Mouse (Mus musculus): ENCODE results near the gene Mecom. TPM values are rescaled to one million over a fixed set of nuclear protein-coding genes. Genes with fewer than 3 reads are reported as not detected.

Gene Mecom
- polyA plus RNA-seq, 1 experiment: 74.4 TPM

DNA sequence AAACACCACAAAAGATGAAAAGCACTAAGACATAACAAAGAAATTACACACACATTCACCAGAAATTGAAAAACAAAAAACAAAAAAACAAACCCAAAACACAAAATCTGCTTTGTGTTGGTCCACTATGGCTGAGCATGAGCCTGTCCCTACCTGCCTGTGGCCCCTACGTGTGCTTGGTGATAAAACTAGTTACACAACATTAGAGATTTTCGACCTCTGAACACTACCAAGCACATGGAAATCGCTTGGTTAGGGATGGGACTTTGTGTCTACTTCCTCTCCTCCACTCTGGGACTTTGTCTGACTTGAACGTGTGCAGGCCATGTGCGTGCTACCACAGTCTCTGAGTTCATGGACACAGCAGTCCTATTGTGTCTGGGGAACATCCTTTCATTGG, 292.0 kb downstream of the Mecom start:
- peaks cover under 1% of the 10 kb centered on the region; the same call in 1 of the 2 replicates for H3K4me1 ChIP-seq (ENCODE audit: control insufficient read depth, insufficient read depth, low read length)
- TF ChIP-seq CTCF (IDR thresholded peaks at IDR 0.05; ENCODE audit: borderline replicate concordance, insufficient read depth, low read length): no peak
- TF ChIP-seq POLR2A (IDR thresholded peaks at IDR 0.05; ENCODE audit: low read depth, low read length): no peak
- H3K27ac ChIP-seq (ENCODE audit: insufficient read depth, low read length): no peak overlapping the region
- no peak overlapping the region for H3K4me3 ChIP-seq (ENCODE audit: insufficient read depth, low read length)

DNA sequence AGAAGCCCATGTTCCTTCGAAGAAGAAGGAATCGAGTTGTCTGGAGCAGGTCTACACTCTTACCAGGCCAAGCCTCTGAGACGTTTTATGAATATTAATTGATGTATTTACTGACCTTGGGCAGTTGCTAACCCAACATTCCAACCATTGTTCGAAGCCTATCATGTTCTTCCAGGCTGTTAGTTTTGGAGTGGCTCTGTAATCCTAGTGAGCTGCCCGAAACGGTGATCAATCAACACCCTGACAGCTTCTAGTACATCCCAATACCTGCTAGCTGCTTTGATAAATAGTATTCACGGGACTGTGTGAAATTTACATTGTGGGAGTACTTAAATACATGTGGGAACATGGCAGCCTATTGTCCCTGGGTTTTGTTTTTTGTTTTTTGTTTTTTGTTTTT, 293.4 kb downstream of the Mecom start:
- H3K4me3 ChIP-seq (ENCODE audit: insufficient read depth, low read length): no peak overlapping the region
- H3K4me1 ChIP-seq (ENCODE audit: control insufficient read depth, insufficient read depth, low read length): no peaks in the 10 kb centered on the region
- no peak for TF ChIP-seq CTCF (IDR thresholded peaks at IDR 0.05; ENCODE audit: borderline replicate concordance, insufficient read depth, low read length)
- no peak for TF ChIP-seq POLR2A (IDR thresholded peaks at IDR 0.05; ENCODE audit: low read depth, low read length)
- H3K27ac ChIP-seq (ENCODE audit: insufficient read depth, low read length): no peak overlapping the region

DNA sequence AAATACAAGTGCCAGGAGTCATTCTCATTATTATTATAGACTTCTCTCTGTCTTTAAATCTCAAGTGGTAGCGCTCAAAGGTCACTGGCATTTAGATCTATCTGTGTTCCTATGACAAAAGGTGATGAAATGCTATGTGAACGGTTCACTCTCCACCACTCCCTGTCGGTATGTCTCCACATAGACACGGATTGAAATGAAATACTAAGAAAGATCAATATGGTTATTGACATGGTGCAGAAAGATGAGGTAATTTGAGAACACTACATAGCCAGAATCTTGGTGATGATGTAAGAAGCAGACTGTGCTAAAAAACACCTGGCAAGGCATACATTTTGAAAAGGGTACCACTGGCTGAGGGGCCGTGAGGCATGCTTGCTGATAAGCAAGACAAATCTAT, 294.1 kb downstream of the Mecom start:
- H3K27ac ChIP-seq (ENCODE audit: insufficient read depth, low read length): no peak overlapping the region
- H3K4me1 ChIP-seq (ENCODE audit: control insufficient read depth, insufficient read depth, low read length): no peaks in the 10 kb centered on the region
- TF ChIP-seq CTCF (IDR thresholded peaks at IDR 0.05; ENCODE audit: borderline replicate concordance, insufficient read depth, low read length) (no peak), POLR2A (IDR thresholded peaks at IDR 0.05; ENCODE audit: low read depth, low read length) (no peak)
- H3K4me3 ChIP-seq (ENCODE audit: insufficient read depth, low read length): no peak overlapping the region

DNA sequence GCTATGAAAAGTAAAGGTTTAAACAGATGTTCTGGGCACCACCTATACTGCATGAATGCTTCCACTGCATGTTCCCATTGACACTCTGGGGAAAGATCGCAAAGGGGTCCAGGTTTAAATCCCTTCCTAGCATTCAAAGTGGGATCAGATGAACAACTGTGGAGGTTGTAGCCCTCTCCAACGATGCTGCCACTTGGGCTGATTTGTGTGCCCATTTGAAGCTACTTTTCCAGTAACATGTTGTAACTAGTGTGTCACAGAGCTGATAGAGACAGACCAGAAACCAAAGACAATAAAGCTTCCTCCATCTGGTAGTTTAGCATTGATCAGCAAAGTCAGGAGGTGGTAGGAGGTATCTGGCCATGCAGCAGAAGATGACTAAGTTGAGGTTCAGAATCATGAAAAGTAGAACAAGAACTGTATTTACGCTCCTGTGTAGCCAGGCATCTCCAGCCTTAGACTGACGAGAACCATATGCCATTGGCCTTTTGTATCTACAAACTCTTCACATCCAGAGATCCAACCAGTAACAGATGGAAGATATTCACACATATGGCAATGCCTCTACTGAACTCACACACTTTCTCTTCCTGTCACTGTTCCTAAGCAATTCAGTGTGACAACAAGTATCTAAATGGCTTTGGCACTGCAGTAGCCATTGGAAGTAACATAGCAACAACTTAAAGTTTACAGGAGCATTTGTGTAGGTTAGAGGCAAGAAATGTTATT, 299.0 kb downstream of the Mecom start:
- Histone ChIP-seq H3K4me1 (ENCODE audit: control insufficient read depth, insufficient read depth, low read length) (peaks cover 5% of the 10 kb centered on the region), H3K4me3 (ENCODE audit: insufficient read depth, low read length) (no peak overlapping the region), H3K27ac (ENCODE audit: insufficient read depth, low read length) (no peak overlapping the region)
- TF ChIP-seq POLR2A (IDR thresholded peaks at IDR 0.05; ENCODE audit: low read depth, low read length): no peak
- no peak for TF ChIP-seq CTCF (IDR thresholded peaks at IDR 0.05; ENCODE audit: borderline replicate concordance, insufficient read depth, low read length)

DNA sequence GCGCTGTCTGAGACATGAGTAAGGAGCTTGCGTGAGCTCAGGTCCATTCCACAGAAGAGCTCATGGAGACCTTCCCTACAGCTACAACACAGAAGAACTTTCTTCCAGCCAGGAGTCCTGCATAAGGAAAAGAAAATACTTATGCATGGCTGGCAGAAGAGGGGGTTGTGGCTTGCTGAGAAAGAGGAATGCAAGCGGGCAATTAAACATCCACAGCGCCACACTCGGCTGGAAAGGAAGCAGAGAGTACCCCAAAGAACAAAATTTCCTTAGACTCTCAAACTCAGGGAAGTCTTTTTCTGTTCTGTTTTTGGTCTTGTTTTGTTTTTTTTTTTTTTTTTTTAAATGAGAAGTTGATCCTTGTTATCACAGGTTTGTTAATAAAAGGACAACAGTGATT, 300.6 kb downstream of the Mecom start:
- H3K4me1 ChIP-seq (ENCODE audit: control insufficient read depth, insufficient read depth, low read length): peaks cover 5% of the 10 kb centered on the region
- H3K4me3 ChIP-seq (ENCODE audit: insufficient read depth, low read length): no peak overlapping the region
- no peak overlapping the region; the same call in 1 of the 2 replicates for H3K27ac ChIP-seq (ENCODE audit: insufficient read depth, low read length)
- no peak for TF ChIP-seq POLR2A (IDR thresholded peaks at IDR 0.05; ENCODE audit: low read depth, low read length)
- TF ChIP-seq CTCF (IDR thresholded peaks at IDR 0.05; ENCODE audit: borderline replicate concordance, insufficient read depth, low read length): no peak

DNA sequence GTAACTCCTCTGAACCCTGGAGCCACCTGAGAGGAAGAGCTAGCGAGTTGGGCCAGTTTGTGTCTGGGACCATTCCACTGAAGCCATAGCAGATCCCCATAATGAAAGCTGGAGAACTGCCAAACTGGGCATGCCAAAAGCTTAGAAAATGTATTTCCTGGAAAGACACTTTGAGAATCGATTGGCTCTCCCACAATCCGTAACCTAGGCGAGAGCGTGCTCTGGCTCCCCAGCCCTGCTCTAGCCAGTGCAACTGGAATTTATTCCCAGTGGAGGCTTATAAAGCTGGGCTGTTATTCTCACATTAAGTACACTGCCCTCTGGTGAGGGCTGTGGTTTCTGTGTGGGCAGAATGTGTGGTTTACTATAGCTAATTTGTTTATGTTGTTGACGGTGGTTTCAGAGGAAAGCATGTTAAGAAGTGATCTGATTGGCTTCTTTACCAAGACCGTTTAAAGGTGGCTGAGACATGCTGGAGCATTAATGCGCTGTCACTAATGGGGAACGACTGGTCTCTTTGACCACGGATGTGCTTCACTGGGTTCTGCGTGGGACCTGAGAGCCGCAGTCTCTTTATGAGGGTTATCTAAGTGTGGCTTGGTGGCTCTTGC, 301.3 kb downstream of the Mecom start:
- TF ChIP-seq POLR2A (IDR thresholded peaks at IDR 0.05; ENCODE audit: low read depth, low read length): no peak
- TF ChIP-seq CTCF (IDR thresholded peaks at IDR 0.05; ENCODE audit: borderline replicate concordance, insufficient read depth, low read length): no peak
- H3K4me1 ChIP-seq (ENCODE audit: control insufficient read depth, insufficient read depth, low read length): peaks cover 5% of the 10 kb centered on the region
- H3K27ac ChIP-seq (ENCODE audit: insufficient read depth, low read length): peak overlapping the region; percentile 14; the same call in 1 of the 2 replicates
- no peak overlapping the region for H3K4me3 ChIP-seq (ENCODE audit: insufficient read depth, low read length)

DNA sequence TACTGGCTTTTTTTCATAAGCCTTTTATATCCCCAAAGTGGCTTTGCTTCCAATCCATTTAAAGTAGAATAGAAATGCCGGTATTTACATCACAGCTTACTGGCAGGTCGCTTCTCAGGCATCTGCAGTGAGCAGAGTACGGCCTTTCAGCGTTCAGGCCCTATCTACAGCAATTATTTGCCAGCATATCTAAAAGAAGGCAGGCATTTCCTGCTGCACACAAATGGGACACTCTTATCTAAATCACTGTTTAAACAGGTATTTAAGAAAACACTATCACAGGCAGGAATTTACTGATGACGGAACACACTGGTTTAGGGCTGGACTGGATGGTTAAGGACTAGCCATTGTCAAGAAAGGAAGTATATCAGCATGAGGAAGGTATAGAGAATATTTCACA, 301.9 kb downstream of the Mecom start:
- no peak overlapping the region for H3K4me3 ChIP-seq (ENCODE audit: insufficient read depth, low read length)
- peaks cover 5% of the 10 kb centered on the region for H3K4me1 ChIP-seq (ENCODE audit: control insufficient read depth, insufficient read depth, low read length)
- H3K27ac ChIP-seq (ENCODE audit: insufficient read depth, low read length): 0 out of 2 replicates have a peak overlapping the region, but pooled peaks have one; percentile 14
- TF ChIP-seq CTCF (IDR thresholded peaks at IDR 0.05; ENCODE audit: borderline replicate concordance, insufficient read depth, low read length) (no peak), POLR2A (IDR thresholded peaks at IDR 0.05; ENCODE audit: low read depth, low read length) (no peak)

DNA sequence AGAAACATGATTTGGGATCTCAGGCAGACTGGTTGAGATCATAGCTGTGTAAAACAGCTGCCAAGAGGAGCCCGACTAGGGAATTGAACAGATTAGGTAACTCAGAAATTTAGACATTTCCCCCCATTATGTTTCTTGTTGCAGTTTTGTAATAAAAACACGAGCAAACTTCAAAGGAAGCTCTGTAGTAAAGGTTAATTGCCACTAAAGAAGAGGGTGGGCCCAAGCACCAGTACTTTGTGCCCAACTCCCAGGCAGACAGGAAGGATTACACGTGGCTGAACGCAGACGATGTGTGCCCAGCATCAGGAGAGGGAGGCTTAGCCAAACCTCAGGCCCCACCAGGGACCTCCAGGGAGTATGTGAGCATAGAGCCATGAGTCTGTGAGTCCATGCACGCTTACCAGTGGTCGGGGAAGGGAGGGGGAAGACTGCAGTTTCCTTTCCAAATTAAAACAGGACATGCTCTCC, 303.4 kb downstream of the Mecom start:
- TF ChIP-seq CTCF (IDR thresholded peaks at IDR 0.05; ENCODE audit: borderline replicate concordance, insufficient read depth, low read length) (no peak), POLR2A (IDR thresholded peaks at IDR 0.05; ENCODE audit: low read depth, low read length) (no peak)
- Histone ChIP-seq H3K4me3 (ENCODE audit: insufficient read depth, low read length) (no peak overlapping the region), H3K4me1 (ENCODE audit: control insufficient read depth, insufficient read depth, low read length) (peaks cover 5% of the 10 kb centered on the region), H3K27ac (ENCODE audit: insufficient read depth, low read length) (peak overlapping the region; percentile 97)

DNA sequence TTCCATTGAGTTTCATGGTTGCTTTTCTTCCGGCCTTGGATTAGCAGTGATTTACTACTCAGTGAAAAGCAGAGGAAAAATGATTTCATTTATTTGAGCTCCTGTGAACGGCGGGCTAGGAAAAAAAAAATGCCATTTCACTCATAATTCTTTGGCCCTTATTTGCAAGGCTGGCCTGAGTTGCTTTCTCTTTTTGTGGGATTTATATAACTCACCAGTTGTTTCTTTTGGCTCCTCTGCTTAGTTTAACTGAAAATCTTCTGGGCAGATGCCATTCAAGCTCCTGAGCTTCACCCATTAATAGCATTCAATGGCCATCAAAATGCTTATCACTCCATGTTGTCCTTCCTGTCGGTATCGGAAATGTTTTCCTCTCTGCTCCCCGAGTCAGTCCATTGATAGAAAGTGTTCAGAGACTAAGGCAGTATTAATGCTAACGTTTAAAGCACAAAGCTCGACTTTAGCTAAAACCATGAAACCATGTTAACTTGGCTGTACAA, 304.0 kb downstream of the Mecom start:
- TF ChIP-seq CTCF (IDR thresholded peaks at IDR 0.05; ENCODE audit: borderline replicate concordance, insufficient read depth, low read length): no peak
- TF ChIP-seq POLR2A (IDR thresholded peaks at IDR 0.05; ENCODE audit: low read depth, low read length): no peak
- Histone ChIP-seq H3K4me3 (ENCODE audit: insufficient read depth, low read length) (no peak overlapping the region), H3K27ac (ENCODE audit: insufficient read depth, low read length) (peak overlapping the region; percentile 97), H3K4me1 (ENCODE audit: control insufficient read depth, insufficient read depth, low read length) (peaks cover 5% of the 10 kb centered on the region)

DNA sequence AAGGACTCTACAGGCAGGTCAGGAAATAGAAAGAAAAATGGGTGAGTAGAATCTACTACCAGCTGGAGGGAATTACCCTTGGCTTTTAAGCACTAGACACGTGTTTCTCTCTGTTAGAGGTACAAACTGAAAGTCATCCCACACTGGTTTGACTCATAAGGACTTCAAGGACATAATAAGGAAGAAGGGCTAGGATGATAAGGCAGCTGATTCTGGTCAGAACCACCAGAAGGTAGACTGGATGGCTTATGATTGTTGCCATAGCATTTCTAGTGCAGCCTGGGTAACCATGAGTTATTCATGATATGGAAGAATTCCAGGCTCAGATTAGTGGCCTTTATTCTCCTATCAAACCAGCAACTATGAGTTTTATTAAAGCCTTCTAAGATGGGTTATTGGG, 308.4 kb downstream of the Mecom start:
- Histone ChIP-seq H3K4me1 (ENCODE audit: control insufficient read depth, insufficient read depth, low read length) (peaks cover 2% of the 10 kb centered on the region), H3K27ac (ENCODE audit: insufficient read depth, low read length) (no peak overlapping the region), H3K4me3 (ENCODE audit: insufficient read depth, low read length) (no peak overlapping the region)
- no peak for TF ChIP-seq CTCF (IDR thresholded peaks at IDR 0.05; ENCODE audit: borderline replicate concordance, insufficient read depth, low read length)
- TF ChIP-seq POLR2A (IDR thresholded peaks at IDR 0.05; ENCODE audit: low read depth, low read length): no peak
